Mouse (Mus musculus) CH12.LX (cell line): ENCODE results near the gene Scg5.
A peak's percentile ranks its signal among the peaks of the same experiment; 100 is the strongest.

ENCODE experiments used
- CTCF ChIP-seq, 2 experiments: IDR thresholded peaks in 1 of 2; conservative IDR thresholded peaks in 1 of 2; 2 replicates each; pipeline ENCODE4 v1.5.1; 2011 to 2012; ENCODE audit warnings: low read depth in 2 of 2, low read length in 2 of 2, improper control_type of control experiment in 1 of 2, inconsistent platforms in 1 of 2, mild to moderate bottlenecking in 1 of 2, moderate library complexity in 1 of 2
- E2F4 ChIP-seq: IDR thresholded peaks from 2 replicates; pipeline ENCODE4 v1.6.1; 2011; ENCODE audit warnings: low read depth, low read length, improper control_type of control experiment; ENCODE audit not compliant: insufficient replicate concordance
- EP300 ChIP-seq: IDR thresholded peaks from 2 replicates; pipeline ENCODE4 v1.6.1; 2011; ENCODE audit warnings: low read length, improper control_type of control experiment
- ETS1 ChIP-seq: conservative IDR thresholded peaks from 2 replicates; pipeline ENCODE4 v1.6.1; 2012; ENCODE audit warnings: low read depth, mild to moderate bottlenecking, inconsistent platforms, low read length, improper control_type of control experiment, moderate library complexity
- HCFC1 ChIP-seq: IDR thresholded peaks from 2 replicates; pipeline ENCODE4 v1.6.1; 2012; ENCODE audit warnings: low read depth, mild to moderate bottlenecking, inconsistent platforms, low read length, improper control_type of control experiment
- MEF2A ChIP-seq: IDR thresholded peaks from 2 replicates; pipeline ENCODE4 v1.6.1; 2014; ENCODE audit warnings: low read depth, mild to moderate bottlenecking, inconsistent platforms, low read length, improper control_type of control experiment, borderline replicate concordance
- POLR2A ChIP-seq: IDR thresholded peaks from 2 replicates; pipeline ENCODE4 v1.6.1; 2011; ENCODE audit warnings: low read depth, mild to moderate bottlenecking, improper control_type of control experiment, low read length
- POLR2AphosphoS2 ChIP-seq: IDR thresholded peaks from 2 replicates; pipeline ENCODE4 v1.6.1; 2011; ENCODE audit warnings: low read depth, low read length, improper control_type of control experiment
- RCOR1 ChIP-seq: conservative IDR thresholded peaks from 2 replicates; pipeline ENCODE4 v1.6.1; 2012; ENCODE audit warnings: low read depth, mild to moderate bottlenecking, inconsistent platforms, low read length, improper control_type of control experiment
- TCF12 ChIP-seq: IDR thresholded peaks from 2 replicates; pipeline ENCODE4 v1.6.1; 2014; ENCODE audit warnings: low read depth, mild to moderate bottlenecking, inconsistent platforms, low read length, improper control_type of control experiment

DNA sequence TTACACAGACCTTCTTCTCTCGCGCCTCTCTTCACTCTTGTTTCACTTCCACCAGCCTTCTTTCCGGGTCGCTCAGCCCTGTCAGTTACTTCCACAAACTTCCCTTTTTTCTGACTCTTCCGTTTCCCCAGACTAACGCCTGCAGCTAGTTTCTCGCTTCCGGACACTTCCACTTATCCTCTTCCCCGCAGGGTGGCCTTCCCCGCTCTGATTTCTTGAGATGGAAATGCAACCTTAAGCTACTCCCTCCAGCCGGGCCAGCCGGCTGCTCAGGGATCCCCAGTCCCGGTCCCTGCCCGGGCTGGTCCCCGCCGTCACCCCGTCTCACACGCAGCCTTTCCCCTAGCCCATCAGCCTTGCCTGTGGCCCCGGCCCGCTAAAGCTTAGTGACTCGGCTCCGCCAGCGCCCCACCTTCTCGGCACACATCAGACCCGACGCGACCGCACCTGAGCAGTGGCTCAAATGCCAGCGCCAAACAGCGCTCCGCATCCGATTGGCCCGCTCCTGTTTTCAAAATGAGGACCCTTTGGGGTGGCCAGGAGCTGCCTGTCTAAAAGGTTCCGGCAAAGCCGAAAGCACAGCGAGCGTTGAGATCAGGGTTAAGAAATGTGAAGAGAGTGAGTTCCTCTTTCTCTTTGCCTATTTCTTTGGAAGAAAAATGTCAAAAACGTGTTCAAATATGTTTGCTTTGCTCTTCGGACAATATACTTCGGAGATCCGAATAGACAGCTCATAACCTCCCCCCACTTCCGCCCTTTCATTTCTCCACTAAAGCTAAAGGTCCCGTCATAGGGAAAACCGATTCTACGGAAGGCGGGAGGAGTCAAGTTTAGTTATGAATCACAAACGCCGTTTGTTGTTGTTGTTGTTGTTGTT lies 19.6 kb upstream of the Scg5 start, which contains the start of gene Arhgap11a:
- peak; percentile 88 for TF ChIP-seq POLR2A
- no peak for TF ChIP-seq RCOR1
- no peak for TF ChIP-seq CTCF (conservative IDR thresholded peaks at IDR 0.05 in 1 of 2, IDR thresholded peaks at IDR 0.05 in 1 of 2; ENCODE audit: low read depth in 2 of 2, low read length in 2 of 2)
- TF ChIP-seq HCFC1 = peak; percentile 89
- peak; percentile 74 for TF ChIP-seq TCF12
- no peak for TF ChIP-seq EP300
- peak; percentile 35; the same call in 1 of the 2 replicates for TF ChIP-seq ETS1
- TF ChIP-seq E2F4 = peak; percentile 81; the same call in 1 of the 2 replicates
- peak; percentile 79; the same call in 1 of the 2 replicates for TF ChIP-seq POLR2AphosphoS2
- TF ChIP-seq MEF2A = peak; percentile 38; the same call in 1 of the 2 replicates
